In genomic region chr3:110820709-110821401, GRCm38 (mm10) we compare ENCODE assay signal across 23 mouse cellular contexts.
"Had no signal": no experiment of that assay in that cellular context is flagged by ENCODE, and none has a peak within 500 bp of the region (broad histone marks: within the 10 kb centered on the region; RNA-seq: fewer than 3 reads in every experiment).

No protein-coding gene starts in this region.

- H3K27ac ChIP-seq: kidney, postnatal 0 days; layer of hippocampus, adult 2 months; limb, embryonic 10.5 days; limb, embryonic 13.5 days; liver, embryonic 12.5 days; liver, embryonic 15.5 days; lung, embryonic 15.5 days; midbrain, embryonic 12.5 days; neural tube, embryonic 12.5 days had no signal

- H3K9ac ChIP-seq: limb, embryonic 13.5 days; liver, embryonic 12.5 days; liver, embryonic 15.5 days; lung, embryonic 15.5 days; midbrain, embryonic 12.5 days; neural tube, embryonic 12.5 days had no signal

- H3K4me2 ChIP-seq: limb, embryonic 13.5 days; liver, embryonic 12.5 days; liver, embryonic 15.5 days; lung, embryonic 15.5 days; midbrain, embryonic 12.5 days; neural tube, embryonic 12.5 days had no signal

- ATAC-seq: intestine, embryonic 16.5 days; liver, embryonic 12.5 days had no signal

- H3K9me3 ChIP-seq: limb, embryonic 10.5 days; limb, embryonic 13.5 days; liver, embryonic 12.5 days; liver, embryonic 15.5 days; lung, embryonic 15.5 days; midbrain, embryonic 12.5 days; neural tube, embryonic 12.5 days had no signal

- H3K4me3 ChIP-seq: layer of hippocampus, adult 2 months; limb, embryonic 10.5 days; limb, embryonic 13.5 days; liver, embryonic 12.5 days; liver, embryonic 15.5 days; lung, embryonic 15.5 days; megakaryocyte, embryonic 14.5 days; midbrain, embryonic 12.5 days; neural tube, embryonic 12.5 days had no signal

- DNase-seq: kidney, adult 18-20 months; kidney, adult 9 months; kidney, postnatal 25 days; layer of hippocampus, adult 9-11 months; liver; lung, adult 18-20 months; lung, postnatal 10 days; lung, postnatal 36 days; retina, postnatal 1 day; right cerebral cortex, postnatal 25 days; spleen, adult 18-20 months; thymus, postnatal 25 days had no signal

- H3K27me3 ChIP-seq: limb, embryonic 13.5 days; liver, embryonic 12.5 days; liver, embryonic 15.5 days; lung, embryonic 15.5 days; megakaryocyte, embryonic 14.5 days; midbrain, embryonic 12.5 days; neural tube, embryonic 12.5 days had no signal

- H3K4me1 ChIP-seq: limb, embryonic 10.5 days; limb, embryonic 13.5 days; liver, embryonic 12.5 days; liver, embryonic 15.5 days; lung, embryonic 15.5 days; megakaryocyte, embryonic 14.5 days; midbrain, embryonic 12.5 days; neural tube, embryonic 12.5 days had no signal

- H3K36me3 ChIP-seq: limb, embryonic 10.5 days; limb, embryonic 13.5 days; liver, embryonic 12.5 days; liver, embryonic 15.5 days; lung, embryonic 15.5 days; midbrain, embryonic 12.5 days; neural tube, embryonic 12.5 days had no signal
